Mouse (Mus musculus) midbrain, embryonic 13.5 days (tissue): ENCODE measurements around the gene Phf1. TPM values are rescaled to one million over a fixed set of nuclear protein-coding genes. Genes with fewer than 3 reads are reported as not detected.

ENCODE experiments used
- ATAC-seq: fragments of 200-750 bp; cut with Nextera tagmentation; 2 replicates; pipeline ENCODE4 v1.8.0; 2017; ENCODE audit warnings: mild to moderate bottlenecking, moderate TSS enrichment, moderate library complexity
- H3K27ac ChIP-seq: fragments of 300-500 bp; sonication (generic); 2 replicates; pipeline ENCODE4 v1.5.1; 2015; ENCODE audit warnings: inconsistent platforms, mild to moderate bottlenecking, moderate library complexity
- H3K27me3 ChIP-seq: fragments of 300-500 bp; sonication (generic); 2 replicates; pipeline ENCODE4 v1.6.1; 2015; ENCODE audit warnings: mild to moderate bottlenecking, inconsistent platforms
- H3K36me3 ChIP-seq: fragments of 300-500 bp; sonication (generic); 2 replicates; pipeline ENCODE4 v1.6.1; 2015; ENCODE audit warnings: mild to moderate bottlenecking, inconsistent platforms
- H3K4me1 ChIP-seq: fragments of 300-500 bp; sonication (generic); replicated peaks from 2 replicates; pipeline ENCODE4 v1.6.1; 2015; ENCODE audit warnings: inconsistent platforms
- H3K4me2 ChIP-seq: fragments of 300-500 bp; sonication (generic); replicated peaks from 2 replicates; pipeline ENCODE4 v1.6.1; 2015; ENCODE audit warnings: moderate library complexity, mild to moderate bottlenecking, inconsistent platforms
- H3K4me3 ChIP-seq: fragments of 300-500 bp; sonication (generic); replicated peaks from 2 replicates; pipeline ENCODE4 v1.5.1; 2015; ENCODE audit warnings: mild to moderate bottlenecking, inconsistent platforms
- H3K9ac ChIP-seq: fragments of 300-500 bp; sonication (generic); replicated peaks from 2 replicates; pipeline ENCODE4 v1.6.1; 2015; ENCODE audit warnings: mild to moderate bottlenecking, inconsistent platforms
- H3K9me3 ChIP-seq: fragments of 300-500 bp; sonication (generic); 2 replicates; pipeline ENCODE4 v1.6.1; 2016; ENCODE audit warnings: mild to moderate bottlenecking, inconsistent platforms
- WGBS: fragments of 180-500 bp; shearing (Covaris S2); methylation state at CpG from one replicate; pipeline ENCODE4 v1.1.7; 2015; 5-methylcytosine and 5-hydroxymethylcytosine counted together
- polyA plus RNA-seq: library from polyadenylated mRNA; unstranded; fragments of >200 nt; fragmentation: Nextera tagmentation; extraction: Ambion mirVana; gene quantifications from 2 replicates; pipeline ENCODE4 v1.2.1, GENCODE M21; 2015

Gene Phf1
- polyA plus RNA-seq, 1 experiment from 2014 or later = 17.7 TPM

- peak overlapping the region; percentile 81 for H3K4me2 ChIP-seq
- WGBS = 19% methylated on average over 12 of the region's 12 CpGs
- no peak for ATAC-seq
- H3K36me3 ChIP-seq = 0 out of 2 replicates have a peak, but pooled peaks cover 5% of the 10 kb centered on the region
- H3K4me3 ChIP-seq = peak overlapping the region; percentile 44; the same call in 1 of the 2 replicates
- H3K4me1 ChIP-seq = peaks cover 90% of the 10 kb centered on the region
- no peaks in the 10 kb centered on the region for H3K27me3 ChIP-seq
- H3K9me3 ChIP-seq = no peaks in the 10 kb centered on the region
- H3K9ac ChIP-seq = peak overlapping the region; percentile 73
- peak overlapping the region; percentile 86 for H3K27ac ChIP-seq
Measured at GRCm38 (mm10) chr17:26947231-26948100, 14.6 kb downstream of the Phf1 start.

GRCm38 (mm10) chr17:26948316-26949050 is 15.6 kb downstream of the Phf1 start:
- ATAC-seq = no peak
- Histone ChIP-seq H3K36me3 (0 out of 2 replicates have a peak, but pooled peaks cover 5% of the 10 kb centered on the region), H3K27ac (peak overlapping the region; percentile 93), H3K4me1 (peaks cover 91% of the 10 kb centered on the region), H3K9ac (peak overlapping the region; percentile 92), H3K4me3 (peak overlapping the region; percentile 74), H3K4me2 (peak overlapping the region; percentile 88), H3K9me3 (no peaks in the 10 kb centered on the region), H3K27me3 (no peaks in the 10 kb centered on the region)
- under 1% methylated on average over 52 of the region's 87 CpGs for WGBS

DNA sequence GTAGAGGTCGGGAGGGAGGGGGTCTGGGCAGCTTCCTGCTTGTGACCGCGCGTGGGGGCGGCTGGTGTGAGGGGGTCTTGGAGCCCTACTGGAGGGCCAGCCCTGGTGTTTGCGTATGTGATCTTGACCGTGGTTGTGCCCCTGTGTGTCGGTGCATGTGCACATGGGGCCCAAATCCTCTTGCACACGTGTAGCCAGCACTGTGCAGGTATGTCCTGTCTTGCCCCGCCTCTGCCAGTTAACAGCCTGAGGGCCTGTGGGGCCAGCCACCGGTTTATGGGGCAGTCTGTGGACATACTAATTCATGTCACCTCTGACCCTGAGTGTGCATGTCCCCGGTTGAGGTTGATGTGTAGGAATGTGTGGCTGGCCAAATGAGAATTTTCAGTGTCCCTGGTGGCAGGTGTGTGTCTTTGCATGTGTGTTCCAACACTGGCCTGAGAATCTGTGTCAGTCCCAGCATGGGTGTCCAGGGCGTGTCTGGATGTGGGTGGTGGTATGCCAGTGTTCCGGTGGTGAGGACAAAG is 16.3 kb downstream of the Phf1 start:
- WGBS = 6% methylated on average over 14 of the region's 14 CpGs
- no peaks in the 10 kb centered on the region for H3K9me3 ChIP-seq
- 0 out of 2 replicates have a peak, but pooled peaks cover 5% of the 10 kb centered on the region for H3K36me3 ChIP-seq
- H3K4me1 ChIP-seq = peaks cover 91% of the 10 kb centered on the region
- peak overlapping the region; percentile 74 for H3K4me3 ChIP-seq
- peak; percentile 43 for ATAC-seq
- H3K27me3 ChIP-seq = no peaks in the 10 kb centered on the region
- H3K4me2 ChIP-seq = peak overlapping the region; percentile 88
- H3K9ac ChIP-seq = peak overlapping the region; percentile 92
- peak overlapping the region; percentile 93 for H3K27ac ChIP-seq

GRCm38 (mm10) chr17:26949866-26950265 is 17.0 kb downstream of the Phf1 start:
- H3K4me2 ChIP-seq = peak overlapping the region; percentile 88
- peak overlapping the region; percentile 92 for H3K9ac ChIP-seq
- peaks cover 4% of the 10 kb centered on the region for H3K36me3 ChIP-seq
- H3K4me1 ChIP-seq = peaks cover 90% of the 10 kb centered on the region
- ATAC-seq = no peak
- H3K27ac ChIP-seq = peak overlapping the region; percentile 93
- no peaks in the 10 kb centered on the region for H3K27me3 ChIP-seq
- H3K9me3 ChIP-seq = no peaks in the 10 kb centered on the region
- H3K4me3 ChIP-seq = peak overlapping the region; percentile 74
- WGBS = 25% methylated on average over 5 of the region's 5 CpGs

DNA sequence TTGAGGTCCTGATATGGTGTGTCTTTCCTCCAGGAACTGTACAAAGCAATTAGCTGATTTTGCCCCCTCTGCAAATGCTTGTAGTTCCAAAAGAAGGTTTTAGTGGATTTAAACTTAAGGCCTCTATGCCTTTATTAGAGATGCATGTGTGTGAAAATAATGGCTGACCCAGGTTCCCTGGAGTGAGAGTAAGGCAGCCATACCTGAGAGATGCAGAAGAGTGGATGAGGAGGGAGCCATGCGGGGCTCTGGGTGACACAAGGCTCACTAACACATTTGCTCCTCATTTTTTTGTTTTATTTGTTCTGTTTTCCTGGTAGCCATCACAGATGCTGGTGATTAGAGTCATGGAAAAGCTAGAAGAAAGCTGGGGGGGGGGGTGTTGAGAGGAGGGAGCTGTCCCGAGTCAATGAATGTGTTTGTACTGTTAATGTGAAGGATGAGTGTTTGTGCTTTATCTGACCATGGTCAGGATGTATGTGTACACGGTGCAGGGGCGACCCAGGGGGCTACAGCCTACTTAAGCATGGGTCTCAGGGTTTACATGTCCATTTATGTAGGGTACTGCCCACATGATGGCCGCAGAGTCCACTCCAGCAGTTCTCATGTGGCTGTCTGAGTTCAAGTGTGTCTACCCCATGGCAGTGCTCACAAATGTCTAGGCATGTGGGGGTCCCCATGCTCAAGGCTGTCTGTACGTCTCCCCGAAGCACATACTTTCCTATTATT is 17.9 kb downstream of the Phf1 start:
- 32% methylated on average over 7 of the region's 7 CpGs for WGBS
- H3K4me3 ChIP-seq = peak overlapping the region; percentile 74

GRCm38 (mm10) chr17:26951406-26951805 is 18.6 kb downstream of the Phf1 start:
- Histone ChIP-seq H3K4me1 (peaks cover 75% of the 10 kb centered on the region), H3K27me3 (no peaks in the 10 kb centered on the region), H3K4me2 (peak overlapping the region; percentile 88), H3K36me3 (peaks cover 20% of the 10 kb centered on the region), H3K27ac (peak overlapping the region; percentile 83), H3K9me3 (no peaks in the 10 kb centered on the region), H3K9ac (peak overlapping the region; percentile 92), H3K4me3 (peak overlapping the region; percentile 74)
- ATAC-seq = peak; percentile 67
- 0% methylated on average over 11 of the region's 11 CpGs for WGBS

More for the DNA sequence above, 17.9 kb downstream of the Phf1 start:
- peaks cover 13% of the 10 kb centered on the region for H3K36me3 ChIP-seq
- no peak for ATAC-seq
- peak overlapping the region; percentile 92 for H3K9ac ChIP-seq
- H3K4me2 ChIP-seq = peak overlapping the region; percentile 88
- no peaks in the 10 kb centered on the region for H3K9me3 ChIP-seq
- peaks cover 82% of the 10 kb centered on the region for H3K4me1 ChIP-seq
- peak overlapping the region; percentile 83 for H3K27ac ChIP-seq
- H3K27me3 ChIP-seq = no peaks in the 10 kb centered on the region

GRCm38 (mm10) chr17:26951952-26952877 is 19.4 kb downstream of the Phf1 start:
- H3K9ac ChIP-seq = peak overlapping the region; percentile 92
- peaks cover 67% of the 10 kb centered on the region for H3K4me1 ChIP-seq
- no peaks in the 10 kb centered on the region for H3K27me3 ChIP-seq
- 4% methylated on average over 23 of the region's 23 CpGs for WGBS
- H3K4me3 ChIP-seq = peak overlapping the region; percentile 74
- ATAC-seq = peak; percentile 49
- H3K27ac ChIP-seq = peak overlapping the region; percentile 83
- no peaks in the 10 kb centered on the region for H3K9me3 ChIP-seq
- peaks cover 28% of the 10 kb centered on the region for H3K36me3 ChIP-seq
- H3K4me2 ChIP-seq = peak overlapping the region; percentile 88

GRCm38 (mm10) chr17:26953201-26953600 is 20.3 kb downstream of the Phf1 start:
- Histone ChIP-seq H3K4me2 (peak overlapping the region; percentile 88), H3K27ac (peak overlapping the region; percentile 56), H3K36me3 (peaks cover 38% of the 10 kb centered on the region), H3K9ac (peak overlapping the region; percentile 92), H3K4me3 (peak overlapping the region; percentile 74), H3K9me3 (no peaks in the 10 kb centered on the region), H3K4me1 (peaks cover 59% of the 10 kb centered on the region), H3K27me3 (no peaks in the 10 kb centered on the region)
- no peak for ATAC-seq
- WGBS = 17% methylated on average over 6 of the region's 6 CpGs

- H3K36me3 ChIP-seq = peaks cover 43% of the 10 kb centered on the region
- no peaks in the 10 kb centered on the region for H3K9me3 ChIP-seq
- peak overlapping the region; percentile 88 for H3K4me2 ChIP-seq
- H3K4me3 ChIP-seq = peak overlapping the region; percentile 74
- ATAC-seq = no peak
- H3K4me1 ChIP-seq = peaks cover 58% of the 10 kb centered on the region
- H3K27me3 ChIP-seq = no peaks in the 10 kb centered on the region
- H3K27ac ChIP-seq = peak overlapping the region; percentile 56; the same call in 1 of the 2 replicates
- 15% methylated on average over 15 of the region's 16 CpGs for WGBS
- peak overlapping the region; percentile 92 for H3K9ac ChIP-seq
Measured at GRCm38 (mm10) chr17:26953726-26954125, 20.9 kb downstream of the Phf1 start.

GRCm38 (mm10) chr17:26956309-26956708 is 23.5 kb downstream of the Phf1 start:
- Histone ChIP-seq H3K4me1 (peaks cover 33% of the 10 kb centered on the region), H3K9ac (no peak overlapping the region; the same call in 1 of the 2 replicates), H3K4me2 (no peak overlapping the region), H3K36me3 (peaks cover 69% of the 10 kb centered on the region), H3K4me3 (no peak overlapping the region), H3K27ac (no peak overlapping the region), H3K9me3 (no peaks in the 10 kb centered on the region), H3K27me3 (no peaks in the 10 kb centered on the region)
- no peak for ATAC-seq
- WGBS = 84% methylated on average over 5 of the region's 5 CpGs
